Mouse (Mus musculus) intestine, embryonic 15.5 days (tissue): Measurements from ENCODE around the gene Gfod1. TPM values are rescaled to one million over a fixed set of nuclear protein-coding genes. Genes with fewer than 3 reads are reported as not detected.

Experiments
- ATAC-seq: fragments of 200-750 bp; cut with Nextera tagmentation; 2 replicates; pipeline ENCODE4 v1.8.0; 2017; ENCODE audit warnings: moderate TSS enrichment, moderate library complexity
- H3K27ac ChIP-seq: fragments of 300-500 bp; sonication (generic); 2 replicates; pipeline ENCODE4 v1.5.1; 2015; ENCODE audit warnings: mild to moderate bottlenecking, inconsistent platforms
- H3K27me3 ChIP-seq: fragments of 300-500 bp; sonication (generic); replicated peaks from 2 replicates; pipeline ENCODE4 v1.6.1; 2015; ENCODE audit warnings: inconsistent platforms
- H3K36me3 ChIP-seq: fragments of 300-500 bp; sonication (generic); 2 replicates; pipeline ENCODE4 v1.6.1; 2015; ENCODE audit warnings: inconsistent platforms
- H3K4me1 ChIP-seq: fragments of 300-500 bp; sonication (generic); replicated peaks from 2 replicates; pipeline ENCODE4 v1.6.1; 2015; ENCODE audit warnings: inconsistent platforms
- H3K4me2 ChIP-seq: fragments of 300-500 bp; sonication (generic); replicated peaks from 2 replicates; pipeline ENCODE4 v1.6.1; 2015; ENCODE audit warnings: mild to moderate bottlenecking, inconsistent platforms
- H3K4me3 ChIP-seq: fragments of 300-500 bp; sonication (generic); replicated peaks from 2 replicates; pipeline ENCODE4 v1.5.1; 2015; ENCODE audit warnings: inconsistent platforms
- H3K9ac ChIP-seq: fragments of 300-500 bp; sonication (generic); 2 replicates; pipeline ENCODE4 v1.6.1; 2015; ENCODE audit warnings: inconsistent platforms
- H3K9me3 ChIP-seq: fragments of 300-500 bp; sonication (generic); 2 replicates; pipeline ENCODE4 v1.6.1; 2016; ENCODE audit warnings: inconsistent platforms
- WGBS: fragments of 180-500 bp; shearing (Covaris S2); methylation state at CpG from one replicate; pipeline ENCODE4 v1.1.7; 2015; 5-methylcytosine and 5-hydroxymethylcytosine counted together
- polyA plus RNA-seq: library from polyadenylated mRNA; unstranded; fragments of >200 nt; fragmentation: Nextera tagmentation; extraction: Ambion mirVana; gene quantifications from 2 replicates; pipeline ENCODE4 v1.2.1, GENCODE M21; 2015

Gfod1 gene
- polyA plus RNA-seq, 1 experiment from 2014 or later = 0.33 TPM

- no peak overlapping the region for H3K4me3 ChIP-seq
- WGBS = 93% methylated on average over 4 of the region's 4 CpGs
- no peaks in the 10 kb centered on the region for H3K36me3 ChIP-seq
- ATAC-seq = no peak
- H3K9ac ChIP-seq = no peak overlapping the region
- H3K9me3 ChIP-seq = no peaks in the 10 kb centered on the region
- H3K4me1 ChIP-seq = peaks cover 6% of the 10 kb centered on the region; the same call in 1 of the 2 replicates
- H3K27me3 ChIP-seq = no peaks in the 10 kb centered on the region
- no peak overlapping the region for H3K27ac ChIP-seq
- no peak overlapping the region for H3K4me2 ChIP-seq
Observed at GRCm38 (mm10) chr13:43187736-43188135, 116.2 kb downstream of the Gfod1 start.

GRCm38 (mm10) chr13:43183248-43184055 lies 120.5 kb downstream of the Gfod1 start:
- Histone ChIP-seq H3K36me3 (no peaks in the 10 kb centered on the region), H3K4me2 (peak overlapping the region; percentile 57), H3K9me3 (no peaks in the 10 kb centered on the region), H3K27ac (no peak overlapping the region), H3K4me1 (peaks cover 2% of the 10 kb centered on the region), H3K9ac (no peak overlapping the region), H3K27me3 (no peaks in the 10 kb centered on the region), H3K4me3 (peak overlapping the region; percentile 21)
- WGBS = 34% methylated on average over 8 of the region's 8 CpGs
- peak; percentile 55; the same call in 1 of the 2 replicates for ATAC-seq

GRCm38 (mm10) chr13:43182465-43183201 lies 121.3 kb downstream of the Gfod1 start:
- H3K4me2 ChIP-seq = peak overlapping the region; percentile 57
- 12% methylated on average over 14 of the region's 14 CpGs for WGBS
- peak; percentile 75 for ATAC-seq
- peaks cover 2% of the 10 kb centered on the region for H3K4me1 ChIP-seq
- no peaks in the 10 kb centered on the region for H3K27me3 ChIP-seq
- H3K36me3 ChIP-seq = no peaks in the 10 kb centered on the region
- peak overlapping the region; percentile 21 for H3K4me3 ChIP-seq
- no peaks in the 10 kb centered on the region for H3K9me3 ChIP-seq
- no peak overlapping the region for H3K9ac ChIP-seq
- H3K27ac ChIP-seq = no peak overlapping the region

- peaks cover 2% of the 10 kb centered on the region for H3K4me1 ChIP-seq
- H3K9me3 ChIP-seq = no peaks in the 10 kb centered on the region
- no peaks in the 10 kb centered on the region for H3K27me3 ChIP-seq
- no peak overlapping the region for H3K4me2 ChIP-seq
- H3K9ac ChIP-seq = no peak overlapping the region
- H3K36me3 ChIP-seq = no peaks in the 10 kb centered on the region
- 60% methylated on average over 7 of the region's 7 CpGs for WGBS
- ATAC-seq = no peak
- no peak overlapping the region for H3K27ac ChIP-seq
- no peak overlapping the region for H3K4me3 ChIP-seq
Observed at GRCm38 (mm10) chr13:43181104-43181503, 122.9 kb downstream of the Gfod1 start.

GRCm38 (mm10) chr13:43177317-43177716 lies 126.7 kb downstream of the Gfod1 start:
- WGBS = 91% methylated on average over 7 of the region's 7 CpGs
- Histone ChIP-seq H3K27ac (no peak overlapping the region), H3K27me3 (no peaks in the 10 kb centered on the region), H3K9ac (no peak overlapping the region), H3K4me1 (peaks cover 3% of the 10 kb centered on the region; the same call in 1 of the 2 replicates), H3K9me3 (no peaks in the 10 kb centered on the region), H3K4me3 (no peak overlapping the region), H3K4me2 (no peak overlapping the region), H3K36me3 (no peaks in the 10 kb centered on the region)
- ATAC-seq = no peak

- Histone ChIP-seq H3K27me3 (no peaks in the 10 kb centered on the region), H3K4me2 (no peak overlapping the region), H3K4me3 (no peak overlapping the region), H3K4me1 (peaks cover 7% of the 10 kb centered on the region), H3K27ac (no peak overlapping the region), H3K36me3 (no peaks in the 10 kb centered on the region), H3K9me3 (no peaks in the 10 kb centered on the region), H3K9ac (no peak overlapping the region)
- WGBS = 90% methylated on average over 3 of the region's 3 CpGs
- ATAC-seq = no peak
Observed at GRCm38 (mm10) chr13:43176676-43177075, 127.3 kb downstream of the Gfod1 start.

- WGBS = 18% methylated on average over 9 of the region's 9 CpGs
- Histone ChIP-seq H3K9me3 (no peaks in the 10 kb centered on the region), H3K36me3 (no peaks in the 10 kb centered on the region), H3K9ac (no peak overlapping the region), H3K27ac (no peak overlapping the region), H3K4me2 (peak overlapping the region; percentile 9; the same call in 1 of the 2 replicates), H3K4me1 (peaks cover 7% of the 10 kb centered on the region; the same call in 1 of the 2 replicates), H3K4me3 (no peak overlapping the region), H3K27me3 (no peaks in the 10 kb centered on the region)
- ATAC-seq = no peak
Observed at GRCm38 (mm10) chr13:43173262-43173661, 130.7 kb downstream of the Gfod1 start.

GRCm38 (mm10) chr13:43172036-43172713 lies 131.8 kb downstream of the Gfod1 start:
- WGBS = 34% methylated on average over 14 of the region's 14 CpGs
- Histone ChIP-seq H3K27ac (no peak overlapping the region), H3K4me2 (peak overlapping the region; percentile 78), H3K27me3 (no peaks in the 10 kb centered on the region), H3K36me3 (no peaks in the 10 kb centered on the region), H3K4me3 (peak overlapping the region; percentile 77), H3K4me1 (peaks cover 7% of the 10 kb centered on the region; the same call in 1 of the 2 replicates), H3K9ac (no peak overlapping the region), H3K9me3 (no peaks in the 10 kb centered on the region)
- no peak for ATAC-seq

GRCm38 (mm10) chr13:43171020-43171710 lies 132.8 kb downstream of the Gfod1 start, which contains the start of gene Tbc1d7:
Gene Tbc1d7 (minus strand): TSS chr13:43171501.
- Histone ChIP-seq H3K4me1 (peaks cover 7% of the 10 kb centered on the region; the same call in 1 of the 2 replicates), H3K9ac (peak within 1 kb of the TSS; percentile 78), H3K4me2 (peak within 1 kb of the TSS; percentile 78), H3K36me3 (no peaks in the 10 kb centered on the region), H3K4me3 (peak within 1 kb of the TSS; percentile 77), H3K27ac (peak within 1 kb of the TSS; percentile 84), H3K27me3 (no peaks in the 10 kb centered on the region), H3K9me3 (no peaks in the 10 kb centered on the region)
- WGBS = under 1% methylated on average over 48 of the region's 48 CpGs
- peak; percentile 97 for ATAC-seq

GRCm38 (mm10) chr13:43167721-43168120 lies 136.3 kb downstream of the Gfod1 start:
- H3K9me3 ChIP-seq = no peaks in the 10 kb centered on the region
- 83% methylated on average over 9 of the region's 9 CpGs for WGBS
- no peak for ATAC-seq
- no peak overlapping the region for H3K9ac ChIP-seq
- no peaks in the 10 kb centered on the region for H3K27me3 ChIP-seq
- H3K4me3 ChIP-seq = no peak overlapping the region
- H3K36me3 ChIP-seq = no peaks in the 10 kb centered on the region
- H3K4me1 ChIP-seq = peaks cover 4% of the 10 kb centered on the region; the same call in 1 of the 2 replicates
- no peak overlapping the region for H3K4me2 ChIP-seq
- no peak overlapping the region for H3K27ac ChIP-seq

- H3K36me3 ChIP-seq = no peaks in the 10 kb centered on the region
- H3K4me2 ChIP-seq = no peak overlapping the region
- 0 out of 2 replicates have a peak, but pooled peaks cover 5% of the 10 kb centered on the region for H3K4me1 ChIP-seq
- ATAC-seq = peak; percentile 53; the same call in 1 of the 2 replicates
- no peaks in the 10 kb centered on the region for H3K27me3 ChIP-seq
- WGBS = 41% methylated on average over 3 of the region's 3 CpGs
- no peak overlapping the region for H3K9ac ChIP-seq
- no peaks in the 10 kb centered on the region for H3K9me3 ChIP-seq
- no peak overlapping the region for H3K4me3 ChIP-seq
- H3K27ac ChIP-seq = 0 out of 2 replicates have a peak overlapping the region, but pooled peaks have one; percentile 5
Observed at GRCm38 (mm10) chr13:43159429-43159828, 144.5 kb downstream of the Gfod1 start.
